In the genomic region with DNA sequence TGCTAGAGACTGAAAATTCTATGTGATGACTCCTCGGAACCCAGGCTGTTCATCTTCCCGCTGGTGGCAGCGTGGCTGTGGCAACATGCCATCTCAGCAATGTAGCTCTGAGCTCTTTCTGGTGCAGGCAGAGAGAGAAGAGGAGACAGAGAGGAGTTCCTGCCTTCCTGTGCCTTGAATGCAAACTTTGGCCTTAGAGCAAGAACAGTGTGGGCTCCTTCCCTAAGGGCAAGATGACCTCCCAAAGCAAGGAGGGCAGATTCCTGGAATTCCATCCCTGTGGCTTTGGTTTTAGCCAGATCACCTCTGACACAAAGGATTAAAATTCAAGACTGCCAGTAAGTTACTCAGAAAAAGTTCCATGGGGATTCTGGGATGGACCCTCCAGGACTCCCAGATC, we compare ENCODE assay signal across 11 mouse cellular contexts. TPM values are rescaled to one million over a fixed set of nuclear protein-coding genes. Genes with fewer than 3 reads are reported as not detected.
DNase-seq lines count a peak whose midpoint lies in the region; ATAC-seq and TF ChIP-seq lines count a peak whose summit lies in the region.
"Had no signal": no experiment of that assay in that cellular context is flagged by ENCODE, and none has a peak within 500 bp of the region (broad histone marks: within the 10 kb centered on the region; RNA-seq: fewer than 3 reads in every experiment).

No protein-coding gene starts in this region.

- H3K4me2 ChIP-seq in hindbrain, embryonic 11.5 days (replicated peaks; ENCODE audit: low read depth, low read length) = no peak overlapping the region
- H3K4me2 ChIP-seq in kidney, postnatal 0 days (ENCODE audit: low read length) = no peak overlapping the region
- H3K4me2 ChIP-seq: lung, embryonic 14.5 days had no signal

- H3K9me3 ChIP-seq in hindbrain, embryonic 10.5 days = no peaks in the 10 kb centered on the region
- H3K9me3 ChIP-seq in hindbrain, embryonic 11.5 days (ENCODE audit: control insufficient read depth, low read length) = no peaks in the 10 kb centered on the region
- H3K9me3 ChIP-seq in kidney, postnatal 0 days (replicated peaks; ENCODE audit: low read length) = no peaks in the 10 kb centered on the region

- H3K27me3 ChIP-seq in hindbrain, embryonic 10.5 days (ENCODE audit: insufficient read depth, poor library complexity, severe bottlenecking) = no peaks in the 10 kb centered on the region
- no peaks in the 10 kb centered on the region for H3K27me3 ChIP-seq in hindbrain, embryonic 11.5 days (ENCODE audit: control insufficient read depth, insufficient read depth, low read length)
- H3K27me3 ChIP-seq in cerebellum, adult 2 months (ENCODE audit: control insufficient read depth, insufficient read depth, low read length) = no peaks in the 10 kb centered on the region
- no peaks in the 10 kb centered on the region for H3K27me3 ChIP-seq in kidney, postnatal 0 days (ENCODE audit: insufficient read depth, low read length)

- TF ChIP-seq POLR2A in cerebellum, adult 2 months (IDR thresholded peaks at IDR 0.05; ENCODE audit: borderline replicate concordance, insufficient read depth, low read length) = no peak

- TF ChIP-seq CTCF in cerebellum, adult 2 months (IDR thresholded peaks at IDR 0.05; ENCODE audit: borderline replicate concordance, insufficient read depth, low read depth, low read length) = no peak
- TF ChIP-seq CTCF in kidney, postnatal 0 days (IDR thresholded peaks at IDR 0.05; ENCODE audit: low read depth) = no peak
- TF ChIP-seq CTCF in left cerebral cortex, adult 2 months (IDR thresholded peaks at IDR 0.05) = no peak

- no peak overlapping the region for H3K4me3 ChIP-seq in hindbrain, embryonic 10.5 days
- no peak overlapping the region for H3K4me3 ChIP-seq in hindbrain, embryonic 11.5 days (ENCODE audit: low read depth, low read length)
- no peak overlapping the region for H3K4me3 ChIP-seq in cerebellum, adult 2 months (replicated peaks; ENCODE audit: insufficient read depth, low read depth, low read length)
- no peak overlapping the region for H3K4me3 ChIP-seq in kidney, postnatal 0 days (replicated peaks; ENCODE audit: low read depth, low read length)
- no peak overlapping the region for H3K4me3 ChIP-seq in left cerebral cortex, adult 2 months

- ATAC-seq in hindbrain, embryonic 11.5 days (ENCODE audit: low FRiP score) = no peak
- no peak for ATAC-seq in kidney, postnatal 0 days (replicated peaks; ENCODE audit: low FRiP score, low read depth)
- no peak for ATAC-seq in erythroid progenitor cell, adult 5-6 weeks (replicated peaks; ENCODE audit: low FRiP score, poor library complexity, severe bottlenecking)

- WGBS in hindbrain, embryonic 10.5 days = 22% methylated on average over 3 of the region's 3 CpGs
- 21% methylated on average over 3 of the region's 3 CpGs for WGBS in hindbrain, embryonic 11.5 days
- 7% methylated on average over 3 of the region's 3 CpGs for WGBS in cerebellum, adult 2 months
- 56% methylated on average over 3 of the region's 3 CpGs for WGBS in kidney, postnatal 0 days

- H3K36me3 ChIP-seq in hindbrain, embryonic 10.5 days = peaks cover 12% of the 10 kb centered on the region; the same call in 1 of the 2 replicates
- H3K36me3 ChIP-seq in hindbrain, embryonic 11.5 days (ENCODE audit: control insufficient read depth, insufficient read depth, low read length) = no peaks in the 10 kb centered on the region
- no peaks in the 10 kb centered on the region for H3K36me3 ChIP-seq in kidney, postnatal 0 days (ENCODE audit: insufficient read depth, low read length)

- peak; percentile 44 for DNase-seq in hindbrain, embryonic 10.5 days (ENCODE audit: low spot score)
- no peak for DNase-seq in hindbrain, embryonic 11.5 days (ENCODE audit: low spot score)
- peak; percentile 11 for DNase-seq in NIH3T3 (ENCODE audit: low read depth)
- DNase-seq in cerebellum, adult 2 months = peak; percentile 55 to 65
- peak; percentile 58 for DNase-seq in kidney, postnatal 0 days (ENCODE audit: low spot score)
- no peak for DNase-seq in left cerebral cortex, adult 2 months (ENCODE audit: extremely low spot score in 1 of 2, low spot score in 2 of 2)
- DNase-seq in heart, postnatal 14 days = no peak
- DNase-seq: layer of hippocampus, postnatal 36 days; lung, embryonic 14.5 days; thymus, postnatal 14 days had no signal

- no peak overlapping the region for H3K9ac ChIP-seq in hindbrain, embryonic 11.5 days (ENCODE audit: low read depth, low read length)
- H3K9ac ChIP-seq in kidney, postnatal 0 days (ENCODE audit: low read depth, low read length) = no peak overlapping the region
- H3K9ac ChIP-seq: lung, embryonic 14.5 days had no signal

- H3K27ac ChIP-seq in hindbrain, embryonic 10.5 days = peak overlapping the region; percentile 80
- H3K27ac ChIP-seq in hindbrain, embryonic 11.5 days (ENCODE audit: low read depth, low read length) = no peak overlapping the region
- no peak overlapping the region for H3K27ac ChIP-seq in cerebellum, adult 2 months (ENCODE audit: insufficient read depth, low read length)
- H3K27ac ChIP-seq in kidney, postnatal 0 days = peak overlapping the region; percentile 42
- H3K27ac ChIP-seq in left cerebral cortex, adult 2 months = no peak overlapping the region

- intact Hi-C loops in left cerebral cortex, adult 2 months (cut with DNase I) = no loop called here
- intact Hi-C loops in heart, postnatal 14 days (cut with DNase I) = no loop called here

- H3K4me1 ChIP-seq in hindbrain, embryonic 10.5 days (replicated peaks) = peaks cover 67% of the 10 kb centered on the region
- no peaks in the 10 kb centered on the region for H3K4me1 ChIP-seq in hindbrain, embryonic 11.5 days (replicated peaks; ENCODE audit: control insufficient read depth, insufficient read depth, low read length)
- H3K4me1 ChIP-seq in cerebellum, adult 2 months (ENCODE audit: control insufficient read depth, insufficient read depth, low read length) = peaks cover 9% of the 10 kb centered on the region; the same call in 1 of the 2 replicates
- peaks cover 12% of the 10 kb centered on the region; the same call in 1 of the 2 replicates for H3K4me1 ChIP-seq in kidney, postnatal 0 days (replicated peaks; ENCODE audit: insufficient read depth, low read length)

RNA-seq across cellular contexts. Expression of a gene that starts 40.4 kb away (rescaled TPM):
- 35.0 and 40.3 TPM in 2 replicates for polyA plus RNA-seq in hindbrain, embryonic 10.5 days (2016; fragmentation: Nextera tagmentation; extraction: Ambion mirVana)
- polyA plus RNA-seq in hindbrain, embryonic 11.5 days (2014; fragmentation: Nextera tagmentation; extraction: Ambion mirVana) = 16.0 and 18.8 TPM in 2 replicates
- polyA plus RNA-seq in cerebellum, adult 2 months (2012; rRNA removed) = 23.4 and 23.8 TPM in 2 replicates
- 6.0 and 8.2 TPM in 2 replicates for polyA plus RNA-seq in kidney, postnatal 0 days (2015; fragmentation: Nextera tagmentation; extraction: Ambion mirVana)
- total RNA-seq in left cerebral cortex, adult 2 months (2021) = 10 to 100 TPM; 79.1 to 84.5 TPM
- total RNA-seq in erythroid progenitor cell, adult 5-6 weeks (2015; ENCODE audit: low replicate concordance) = not detected in 2 replicates
- total RNA-seq in erythroid progenitor cell, adult 5-6 weeks (2017; ENCODE audit: low replicate concordance) = 0.13 TPM in 1 of 2 replicates, not detected in the other
- total RNA-seq in heart, postnatal 14 days (2021) = 1 to 10 TPM; 3.7 to 6.0 TPM

Comparison
In these comparisons a context has a peak if more than half of its experiments do, and no peak if none do; other contexts are left out.
1. DNase-seq: peak in hindbrain, embryonic 10.5 days (single experiment), NIH3T3 (single experiment), cerebellum, adult 2 months (2 of 2) and kidney, postnatal 0 days (single experiment); none in hindbrain, embryonic 11.5 days (single experiment), left cerebral cortex, adult 2 months (0 of 2) and heart, postnatal 14 days (0 of 2).
2. H3K27ac ChIP-seq: peak in hindbrain, embryonic 10.5 days (single experiment) and kidney, postnatal 0 days (single experiment); none in hindbrain, embryonic 11.5 days (single experiment), cerebellum, adult 2 months (single experiment) and left cerebral cortex, adult 2 months (single experiment).